Mouse (Mus musculus) spleen, adult 2 months (tissue): ENCODE results near the gene D430041D05Rik. TPM values are rescaled to one million over a fixed set of nuclear protein-coding genes. Genes with fewer than 3 reads are reported as not detected.

Experiments used
- DNase-seq, 2 experiments: peaks; one replicate each; pipeline versions ENCODE4 v3.0.0 to v3.0.0-alpha.2; 2012 to 2021; ENCODE audit warnings: low spot score in 2 of 2, low read depth in 1 of 2
- H3K27ac ChIP-seq: fragments of 200-500 bp; 2 replicates; pipeline ENCODE4 v1.5.1; 2012; ENCODE audit warnings: low read length, inconsistent platforms; ENCODE audit not compliant: insufficient read depth
- H3K27me3 ChIP-seq: fragments of 200-500 bp; 2 replicates; pipeline ENCODE4 v1.6.1; 2012; ENCODE audit warnings: mild to moderate bottlenecking, moderate library complexity, low read length, inconsistent platforms; ENCODE audit not compliant: control insufficient read depth, insufficient read depth
- H3K36me3 ChIP-seq: fragments of 200-500 bp; 2 replicates; pipeline ENCODE4 v1.6.1; 2012; ENCODE audit warnings: mild to moderate bottlenecking, low read length, inconsistent platforms; ENCODE audit not compliant: control insufficient read depth, insufficient read depth
- H3K4me1 ChIP-seq: fragments of 200-500 bp; 2 replicates; pipeline ENCODE4 v1.6.1; 2011; ENCODE audit warnings: inconsistent platforms; ENCODE audit not compliant: control insufficient read depth, insufficient read depth, insufficient read length
- H3K4me3 ChIP-seq: fragments of 200-500 bp; 2 replicates; pipeline ENCODE4 v1.5.1; 2011; ENCODE audit warnings: mild to moderate bottlenecking, inconsistent platforms; ENCODE audit not compliant: insufficient read depth, insufficient read length; ENCODE audit errors: extremely low read depth
- CTCF ChIP-seq: fragments of 200-500 bp; IDR thresholded peaks from 2 replicates; pipeline ENCODE4 v1.5.1; 2011; ENCODE audit warnings: mild to moderate bottlenecking, inconsistent platforms; ENCODE audit not compliant: insufficient read depth, insufficient read length, insufficient replicate concordance; ENCODE audit errors: extremely low read depth
- POLR2A ChIP-seq: fragments of 200-500 bp; IDR thresholded peaks from 2 replicates; pipeline ENCODE4 v1.6.1; 2011; ENCODE audit warnings: low read depth, low read length, inconsistent platforms
- WGBS: fragments of 180-500 bp; shearing (Covaris S2); methylation state at CpG from one replicate; pipeline ENCODE4 v1.1.7; 2018; 5-methylcytosine and 5-hydroxymethylcytosine counted together
- polyA plus RNA-seq: library from polyadenylated mRNA; depleted of rRNA; stranded (reverse); fragments of >200 nt; gene quantifications from 2 replicates; pipeline ENCODE4 v1.2.3, GENCODE M21; 2012

Gene D430041D05Rik
- polyA plus RNA-seq, 1 experiment, result 0.01 TPM

DNA sequence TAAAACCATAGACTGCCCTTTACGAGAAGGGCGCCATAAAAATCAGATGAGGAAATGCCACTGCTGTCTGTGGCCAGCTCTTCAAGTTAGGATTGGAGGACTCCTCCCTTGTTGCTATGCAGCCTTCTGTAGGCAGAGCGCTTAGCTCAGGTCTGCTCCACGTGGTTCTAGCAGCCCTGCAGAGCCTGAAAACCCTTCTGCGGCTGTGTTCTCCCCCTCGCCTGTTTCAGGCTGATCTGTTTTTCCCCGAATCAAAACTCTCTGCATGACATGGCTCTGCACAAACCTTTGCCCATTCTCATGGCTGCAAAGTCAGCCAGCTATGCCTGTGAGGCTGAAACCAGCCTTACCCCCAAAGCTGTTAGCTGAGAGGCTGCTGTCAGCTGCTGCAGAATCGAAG lies 91.9 kb downstream of the D430041D05Rik start:
- no peak for DNase-seq
- H3K36me3 ChIP-seq, result no peaks in the 10 kb centered on the region
- H3K27ac ChIP-seq, result no peak overlapping the region
- H3K4me3 ChIP-seq, result no peak overlapping the region
- TF ChIP-seq CTCF (no peak), POLR2A (no peak)
- H3K27me3 ChIP-seq, result no peaks in the 10 kb centered on the region
- WGBS, result 46% methylated on average over 8 of the region's 8 CpGs
- no peaks in the 10 kb centered on the region for H3K4me1 ChIP-seq

DNA sequence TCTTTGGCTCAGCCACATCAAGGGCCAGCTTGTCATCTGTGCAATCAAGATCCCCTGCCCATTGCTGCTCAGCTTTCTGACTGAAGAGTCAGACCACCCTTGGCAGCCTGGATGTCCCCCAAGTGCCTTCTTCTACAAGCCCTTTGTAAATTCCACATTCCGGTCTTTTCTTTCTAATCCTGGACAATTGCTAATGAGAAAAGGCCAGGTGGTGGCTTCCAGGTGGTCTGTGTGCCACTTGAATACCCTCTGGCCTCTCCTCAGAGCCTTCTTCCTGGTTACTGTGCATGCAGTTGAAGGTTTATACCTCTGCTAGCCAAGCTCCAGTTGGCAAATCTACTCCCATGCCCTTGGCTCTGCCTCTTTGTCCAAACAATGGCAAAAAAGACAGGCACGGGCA lies 92.6 kb downstream of the D430041D05Rik start:
- H3K4me3 ChIP-seq, result no peak overlapping the region
- WGBS, result 74% methylated on average over 2 of the region's 2 CpGs
- TF ChIP-seq CTCF (no peak), POLR2A (no peak)

DNA sequence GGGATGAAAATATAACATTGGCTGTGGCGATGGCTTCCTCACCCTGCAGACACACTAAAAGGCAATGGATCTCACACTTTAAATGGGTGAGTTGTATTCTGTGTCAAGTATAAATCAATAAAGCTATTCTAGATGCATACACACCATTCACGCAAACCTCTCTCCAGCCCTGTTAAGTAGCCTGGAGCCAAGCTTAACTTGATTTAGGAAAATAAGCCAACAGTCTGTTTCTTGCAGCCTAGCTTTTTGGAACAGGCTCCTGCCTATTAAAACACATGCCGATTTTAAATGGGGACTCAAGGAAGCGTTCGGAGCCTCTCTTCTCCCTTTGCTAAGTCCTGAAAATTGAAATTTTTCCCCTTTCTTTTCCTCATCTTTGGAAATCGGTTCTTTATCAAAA lies 93.2 kb downstream of the D430041D05Rik start:
- Histone ChIP-seq H3K27ac (no peak overlapping the region), H3K4me1 (no peaks in the 10 kb centered on the region), H3K36me3 (no peaks in the 10 kb centered on the region), H3K27me3 (no peaks in the 10 kb centered on the region), H3K4me3 (no peak overlapping the region)
- TF ChIP-seq POLR2A (no peak), CTCF (no peak)
- 85% methylated on average over 6 of the region's 6 CpGs for WGBS
- no peak for DNase-seq

More for the DNA sequence above, 92.6 kb downstream of the D430041D05Rik start:
- Histone ChIP-seq H3K27ac (no peak overlapping the region), H3K27me3 (no peaks in the 10 kb centered on the region), H3K36me3 (no peaks in the 10 kb centered on the region), H3K4me1 (no peaks in the 10 kb centered on the region)
- DNase-seq, result no peak

- H3K4me3 ChIP-seq, result no peak overlapping the region
- TF ChIP-seq CTCF (no peak), POLR2A (no peak)
- WGBS, result 79% methylated on average over 8 of the region's 8 CpGs
- no peak overlapping the region for H3K27ac ChIP-seq
- no peaks in the 10 kb centered on the region for H3K27me3 ChIP-seq
- no peaks in the 10 kb centered on the region for H3K36me3 ChIP-seq
- DNase-seq, result no peak
- H3K4me1 ChIP-seq, result no peaks in the 10 kb centered on the region
Observed at GRCm38 (mm10) chr2:104316483-104316882, 94.3 kb downstream of the D430041D05Rik start.

GRCm38 (mm10) chr2:104313246-104313645 lies 97.6 kb downstream of the D430041D05Rik start:
- Histone ChIP-seq H3K4me3 (no peak overlapping the region), H3K4me1 (no peaks in the 10 kb centered on the region), H3K27ac (no peak overlapping the region), H3K27me3 (no peaks in the 10 kb centered on the region), H3K36me3 (no peaks in the 10 kb centered on the region)
- no peak for TF ChIP-seq POLR2A
- no peak for TF ChIP-seq CTCF
- no peak for DNase-seq
- 88% methylated on average over 6 of the region's 6 CpGs for WGBS

- Histone ChIP-seq H3K36me3 (no peaks in the 10 kb centered on the region), H3K4me3 (no peak overlapping the region), H3K27me3 (no peaks in the 10 kb centered on the region; the same call in 1 of the 2 replicates), H3K27ac (no peak overlapping the region), H3K4me1 (no peaks in the 10 kb centered on the region)
- 80% methylated on average over 4 of the region's 4 CpGs for WGBS
- TF ChIP-seq CTCF, result no peak
- TF ChIP-seq POLR2A, result no peak
- no peak for DNase-seq
Observed at GRCm38 (mm10) chr2:104307102-104307501, 103.7 kb downstream of the D430041D05Rik start.

- no peak for DNase-seq
- WGBS, result 80% methylated on average over 5 of the region's 5 CpGs
- no peak for TF ChIP-seq CTCF
- no peak for TF ChIP-seq POLR2A
- H3K4me1 ChIP-seq, result no peaks in the 10 kb centered on the region
- no peak overlapping the region for H3K4me3 ChIP-seq
- H3K36me3 ChIP-seq, result no peaks in the 10 kb centered on the region
- H3K27ac ChIP-seq, result no peak overlapping the region
- H3K27me3 ChIP-seq, result no peaks in the 10 kb centered on the region; the same call in 1 of the 2 replicates
Observed at GRCm38 (mm10) chr2:104305722-104306121, 105.1 kb downstream of the D430041D05Rik start.

DNA sequence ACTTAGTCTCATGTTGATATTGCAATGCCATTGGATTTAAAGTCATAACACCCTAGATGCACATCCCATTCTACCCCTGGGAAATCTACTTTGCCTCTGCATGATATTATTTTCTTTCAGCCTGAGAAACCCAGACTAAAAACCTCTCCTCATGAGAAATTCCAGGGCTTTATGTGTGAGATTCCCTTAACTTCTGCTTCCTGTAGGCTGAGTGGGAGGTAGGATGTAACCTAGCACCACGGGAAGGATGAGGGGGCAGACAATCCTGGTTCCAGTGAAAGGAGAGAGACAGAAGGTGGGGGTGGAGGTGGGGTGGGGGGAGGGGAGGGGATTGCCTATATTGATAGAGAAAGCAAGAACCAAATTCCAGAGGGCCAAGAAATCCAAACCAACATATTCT lies 110.9 kb downstream of the D430041D05Rik start:
- H3K36me3 ChIP-seq, result no peaks in the 10 kb centered on the region
- no peak overlapping the region for H3K27ac ChIP-seq
- WGBS, result 63% methylated on average over 1 of the region's 1 CpGs
- H3K4me1 ChIP-seq, result no peaks in the 10 kb centered on the region
- H3K27me3 ChIP-seq, result no peaks in the 10 kb centered on the region; the same call in 1 of the 2 replicates
- no peak overlapping the region for H3K4me3 ChIP-seq
- TF ChIP-seq CTCF, result no peak
- no peak for TF ChIP-seq POLR2A
- DNase-seq, result no peak
